Mouse (Mus musculus) left cerebral cortex, postnatal 25 days (tissue): Measurements from ENCODE around the gene Cort. TPM values are rescaled to one million over a fixed set of nuclear protein-coding genes. Genes with fewer than 3 reads are reported as not detected.
"Not testable (repeated sequence)": the region's sequence is repeated elsewhere in the genome, so short reads cannot be mapped to it uniquely, and the experiment has no call there.

Source experiments
- DNase-seq, 2 experiments: peaks; one replicate each; pipeline ENCODE4 v3.0.0; 2022; ENCODE audit warnings: low spot score in 2 of 2, mixed read lengths in 1 of 2
- intact Hi-C: fragments of 180-260 bp; cut with DNase I; formaldehyde crosslinking; loops from one replicate; pipeline ENCODE4 v1.15.1; 2025
- total RNA-seq, 2 experiments: library from RNA; stranded (reverse); gene quantifications; 2 replicates each; pipeline ENCODE4 v1.2.3; 2021

Gene Cort
- total RNA-seq, 2 experiments from 2014 or later = 13.7 to 14.1 TPM

DNA sequence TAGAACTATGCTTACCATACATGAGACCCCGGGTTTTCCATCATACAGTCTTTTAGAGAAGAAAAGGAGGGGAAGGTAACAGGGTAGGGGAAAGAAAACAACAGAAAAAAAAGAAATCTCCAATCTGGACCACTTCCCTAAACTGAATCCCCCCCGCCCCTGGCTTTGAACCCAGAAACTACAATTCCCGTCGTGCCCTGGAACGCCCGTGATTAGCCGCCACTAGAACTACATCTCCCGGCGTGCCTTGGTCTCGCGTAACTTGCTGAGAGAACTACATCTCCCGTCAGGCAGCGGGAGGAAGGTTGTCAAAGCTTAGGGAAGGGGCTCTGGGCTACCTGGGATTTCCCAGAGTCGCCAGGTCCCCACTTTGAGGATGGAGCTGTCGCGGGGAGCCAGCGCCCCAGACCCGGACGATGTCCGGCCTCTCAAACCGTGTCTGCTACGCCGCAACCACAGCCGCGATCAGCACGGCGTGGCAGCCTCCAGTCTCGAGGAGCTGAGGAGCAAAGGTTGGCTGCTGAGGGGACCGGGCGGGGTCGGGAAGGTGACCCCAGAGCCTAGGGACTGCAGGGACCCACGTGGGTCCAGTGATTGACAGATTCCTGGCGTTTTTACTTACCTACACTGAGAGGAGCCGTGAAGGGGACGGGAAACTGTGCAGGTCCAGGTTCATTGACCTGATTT lies 22.5 kb downstream of the Cort start, which contains the start of gene Dffa:
Gene Dffa (plus strand): TSS at position 272 of the 687 bp plus-strand sequence.
- DNase-seq = peak; percentile 90 to 95
- intact Hi-C loops = no loop called here

DNA sequence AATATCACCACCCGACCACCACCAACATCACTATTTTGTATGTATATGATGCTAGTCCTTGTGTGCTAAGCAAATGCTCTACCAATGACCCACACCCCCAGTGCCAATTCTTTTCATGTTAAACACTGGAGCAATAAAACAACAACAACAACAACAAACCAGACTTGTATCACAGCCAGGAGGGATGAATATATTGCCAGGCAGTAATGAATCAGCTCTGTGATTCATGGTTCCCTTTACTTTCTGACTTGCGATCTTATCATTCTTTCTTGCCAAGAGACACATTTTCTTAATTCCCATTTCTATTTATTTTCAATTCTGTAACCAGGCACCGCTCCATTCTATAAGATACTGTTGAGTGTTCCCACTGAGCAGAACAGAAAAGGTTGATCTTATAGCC lies 25.1 kb downstream of the Cort start:
- intact Hi-C loops = no loop called here
- no peak for DNase-seq

DNA sequence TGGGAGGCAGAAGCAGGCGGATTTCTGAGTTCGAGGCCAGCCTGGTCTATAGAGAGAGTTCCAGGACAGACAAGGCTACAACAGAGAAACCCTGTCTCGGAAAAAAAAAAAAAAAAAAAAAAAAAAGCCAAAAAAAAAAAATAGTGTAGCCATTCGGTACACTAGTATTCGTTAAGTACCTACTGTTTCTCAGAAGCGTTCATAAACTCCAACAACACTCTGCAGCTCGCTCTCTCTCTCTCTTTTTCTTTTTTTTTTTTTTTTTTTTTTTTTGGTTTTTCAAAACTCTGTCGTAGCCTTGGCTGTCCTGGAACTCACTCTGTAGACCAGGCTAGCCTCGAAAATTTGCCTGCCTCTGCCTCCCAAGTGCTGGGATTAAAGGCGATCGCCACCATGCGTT lies 26.1 kb downstream of the Cort start:
- DNase-seq, intact Hi-C loops: not testable (repeated sequence)

DNA sequence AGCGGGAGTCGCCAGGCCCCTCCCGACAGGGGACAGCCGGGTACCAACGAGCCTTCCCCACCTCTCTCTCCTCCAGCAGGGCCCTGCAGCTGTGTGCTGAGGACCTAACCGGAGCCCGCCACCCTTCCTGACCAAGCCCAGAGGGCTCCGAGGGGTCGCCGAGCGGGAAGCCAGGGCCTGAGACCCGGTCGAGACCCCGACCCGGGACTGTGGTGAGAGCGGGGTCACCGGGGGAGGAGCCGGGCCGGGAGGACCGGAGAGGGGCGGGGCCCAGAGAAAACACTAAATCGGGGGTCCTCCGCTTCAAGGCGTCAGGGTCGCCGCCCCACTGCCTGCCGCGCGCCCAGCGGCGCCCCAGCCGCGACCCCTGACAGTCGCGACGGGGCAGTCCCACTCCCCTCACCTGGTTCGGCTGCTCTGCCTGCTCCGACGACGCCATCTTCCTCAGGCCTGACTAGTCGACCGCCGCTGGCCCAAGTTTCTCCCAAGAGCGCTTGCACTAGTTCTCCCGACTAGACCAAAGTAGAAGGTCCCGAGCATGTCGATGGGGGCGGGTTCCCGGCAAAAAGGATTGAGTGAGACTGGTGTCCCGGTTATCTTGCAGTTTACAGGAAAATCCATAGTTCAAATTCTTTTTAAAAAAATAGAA lies 27.1 kb downstream of the Cort start, which contains the start of gene Pex14:
Gene Pex14 (minus strand): TSS at position 508 of the 649 bp plus-strand sequence.
- intact Hi-C loops = no loop called here

DNA sequence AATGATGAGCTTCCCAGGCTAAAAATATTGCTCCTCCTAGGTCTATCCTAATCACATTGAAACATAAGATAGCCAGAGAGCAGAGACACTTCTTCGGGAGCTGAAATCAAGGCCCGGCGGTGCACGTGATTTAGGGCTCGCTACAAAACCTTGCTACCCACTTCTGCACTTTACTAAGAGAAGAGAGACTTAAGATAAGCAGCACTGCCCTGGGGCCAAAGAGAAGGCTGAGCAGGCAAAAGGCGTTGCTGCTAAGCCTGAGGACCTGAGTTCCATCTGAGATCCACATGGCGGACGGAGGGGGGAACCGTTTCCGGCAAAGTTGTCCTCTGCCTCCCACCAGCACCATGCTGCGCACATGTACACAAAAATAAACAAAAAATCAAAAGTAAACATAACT lies 28.0 kb downstream of the Cort start:
- DNase-seq = no peak

More for the DNA sequence above, 27.1 kb downstream of the Cort start, which contains the start of gene Pex14:
- DNase-seq = peak; percentile 91 to 94

DNA sequence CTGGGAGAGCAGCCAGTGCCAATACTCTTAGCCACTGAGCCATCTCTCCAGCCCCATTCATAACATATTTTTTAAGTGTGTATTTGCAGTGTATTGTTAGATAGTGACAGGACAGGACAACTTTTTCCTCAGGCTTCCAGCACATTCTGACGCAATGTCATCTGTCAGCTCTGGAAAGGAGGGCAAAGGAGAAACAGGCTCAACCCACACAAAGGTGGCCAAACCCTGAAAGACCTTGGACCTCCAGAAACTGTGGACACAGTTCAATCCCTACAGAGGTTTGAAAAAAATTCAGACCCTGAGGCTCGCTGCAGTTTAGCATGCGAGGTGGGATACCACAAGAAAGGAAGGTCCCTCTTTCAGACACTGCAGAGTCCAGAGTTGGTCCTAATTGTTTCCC lies 28.6 kb downstream of the Cort start:
- intact Hi-C loops = no loop called here
- no peak for DNase-seq

More for the DNA sequence above, 28.0 kb downstream of the Cort start:
- intact Hi-C loops = no loop called here

DNA sequence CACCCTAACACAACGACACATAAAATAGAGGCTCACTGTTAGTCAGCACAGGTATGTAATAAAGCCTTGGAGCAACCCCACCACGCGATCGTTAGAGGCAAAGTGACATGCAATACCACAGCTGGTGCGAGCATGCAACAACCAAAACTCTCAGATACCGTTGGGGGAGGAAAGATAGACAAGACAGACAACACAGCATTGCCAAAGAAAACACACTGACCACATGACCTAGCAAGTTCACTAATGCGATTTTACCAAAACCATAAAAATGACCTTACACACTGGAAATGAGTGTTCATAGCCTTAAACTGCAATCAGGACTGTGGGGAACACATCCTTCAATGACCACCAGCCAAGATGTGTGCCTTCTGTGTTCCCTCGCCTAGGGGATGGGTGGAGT lies 35.2 kb downstream of the Cort start:
- intact Hi-C loops = no loop called here

DNA sequence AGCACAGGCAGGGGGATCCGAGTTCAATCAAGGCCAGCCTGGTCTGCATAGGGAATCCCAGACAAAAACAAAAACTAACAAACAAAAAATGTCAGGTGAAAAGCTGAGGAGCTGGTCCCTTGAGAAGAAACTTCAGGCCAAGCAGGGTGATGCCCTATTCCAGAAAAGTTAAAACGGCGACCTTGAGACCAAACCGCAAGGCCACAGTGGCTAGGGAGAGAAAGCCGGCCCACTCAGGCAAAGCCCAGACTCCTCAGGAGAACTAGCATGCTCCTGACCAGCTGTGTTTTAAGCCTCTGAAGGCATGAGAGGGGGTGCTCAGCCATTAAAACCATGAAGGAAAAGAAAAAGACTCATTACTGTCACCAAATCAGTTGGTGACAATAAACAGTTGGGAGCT lies 41.2 kb downstream of the Cort start:
- intact Hi-C loops = no loop called here
- no peak for DNase-seq

More for the DNA sequence above, 35.2 kb downstream of the Cort start:
- no peak for DNase-seq

DNA sequence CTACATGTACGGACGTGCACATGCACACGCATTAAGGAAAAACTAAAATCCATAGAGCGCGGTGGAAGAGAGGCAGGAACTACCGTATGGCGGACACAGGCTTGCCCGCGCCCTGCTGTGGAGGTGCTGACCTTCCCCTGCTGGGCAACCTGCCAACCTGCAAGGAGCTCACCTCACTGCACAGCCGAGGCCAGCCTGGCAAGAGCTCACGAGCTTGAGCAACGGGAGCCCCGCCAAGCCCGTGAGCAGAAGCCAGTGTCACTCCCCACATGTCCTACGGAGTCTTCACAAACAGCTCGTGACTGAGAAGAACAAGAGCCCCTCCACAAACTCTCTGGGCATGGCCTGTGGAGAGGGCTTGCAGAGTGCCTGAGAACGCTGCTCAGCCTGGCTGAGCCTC lies 45.0 kb downstream of the Cort start:
- DNase-seq = no peak
- intact Hi-C loops = no loop called here

DNA sequence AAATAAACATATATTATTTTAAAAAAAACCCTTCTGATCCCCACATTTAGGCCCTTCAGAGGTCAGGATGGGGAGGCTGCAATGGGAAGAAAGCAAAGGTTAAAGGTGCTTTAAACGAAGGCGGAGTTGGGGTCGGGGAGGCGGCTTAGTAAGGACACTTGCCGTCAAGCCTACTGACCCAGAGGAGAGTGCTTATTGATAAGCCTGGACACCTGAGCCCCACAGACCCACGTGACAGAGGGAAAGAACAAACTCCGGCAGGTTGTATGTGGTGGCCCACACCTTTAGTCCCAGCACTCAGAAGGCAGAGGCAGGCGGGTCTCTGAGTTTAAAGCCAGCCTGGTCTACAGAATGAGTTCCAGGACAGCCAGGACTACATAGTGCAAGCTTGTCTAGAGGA lies 46.5 kb downstream of the Cort start:
- no peak for DNase-seq
- intact Hi-C loops = no loop called here

DNA sequence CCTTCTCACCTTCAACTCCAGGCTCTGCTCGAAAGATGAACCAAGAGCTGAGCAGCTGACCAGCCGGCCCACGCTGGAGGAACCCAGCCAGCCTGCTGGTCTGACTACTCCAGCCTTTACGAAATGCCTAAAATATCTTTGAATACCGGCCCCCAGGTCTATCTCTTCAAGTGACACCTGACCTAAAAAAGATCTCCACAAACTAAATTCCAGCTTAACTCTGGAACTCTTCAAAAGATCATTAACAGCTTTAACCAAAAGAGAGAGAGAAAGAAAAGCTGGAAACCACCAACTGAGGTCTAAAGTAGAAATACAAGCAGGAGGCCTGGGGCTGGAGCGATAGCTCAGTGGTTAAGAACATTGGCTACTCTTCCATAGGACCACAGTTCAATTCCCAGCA lies 46.9 kb downstream of the Cort start:
- intact Hi-C loops = loop anchor here (5.0 kb wide), 1 partner anchor 267 kb away; no protein-coding TSS in a partner anchor
- no peak for DNase-seq

DNA sequence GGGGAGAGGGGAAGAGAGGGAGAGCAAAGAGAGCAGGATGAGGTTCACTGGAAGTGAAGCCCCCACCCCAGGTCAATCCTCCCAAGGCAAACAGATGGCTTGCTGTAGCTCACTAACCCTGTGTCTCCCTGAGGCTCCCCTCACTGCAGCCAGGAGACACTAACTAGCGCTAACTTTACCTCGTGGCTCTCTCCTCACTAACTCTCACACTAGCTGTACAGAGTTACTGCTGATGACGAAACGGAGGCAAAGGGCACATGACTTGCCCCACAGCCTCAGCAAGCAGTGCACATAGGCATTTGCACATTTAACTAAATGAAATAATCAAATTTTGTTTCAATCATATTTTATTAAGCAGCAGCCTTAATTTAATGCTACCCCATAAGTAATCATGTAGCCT lies 48.3 kb downstream of the Cort start:
- intact Hi-C loops = loop anchor here (5.0 kb wide), 1 partner anchor 266 kb away; no protein-coding TSS in a partner anchor

DNA sequence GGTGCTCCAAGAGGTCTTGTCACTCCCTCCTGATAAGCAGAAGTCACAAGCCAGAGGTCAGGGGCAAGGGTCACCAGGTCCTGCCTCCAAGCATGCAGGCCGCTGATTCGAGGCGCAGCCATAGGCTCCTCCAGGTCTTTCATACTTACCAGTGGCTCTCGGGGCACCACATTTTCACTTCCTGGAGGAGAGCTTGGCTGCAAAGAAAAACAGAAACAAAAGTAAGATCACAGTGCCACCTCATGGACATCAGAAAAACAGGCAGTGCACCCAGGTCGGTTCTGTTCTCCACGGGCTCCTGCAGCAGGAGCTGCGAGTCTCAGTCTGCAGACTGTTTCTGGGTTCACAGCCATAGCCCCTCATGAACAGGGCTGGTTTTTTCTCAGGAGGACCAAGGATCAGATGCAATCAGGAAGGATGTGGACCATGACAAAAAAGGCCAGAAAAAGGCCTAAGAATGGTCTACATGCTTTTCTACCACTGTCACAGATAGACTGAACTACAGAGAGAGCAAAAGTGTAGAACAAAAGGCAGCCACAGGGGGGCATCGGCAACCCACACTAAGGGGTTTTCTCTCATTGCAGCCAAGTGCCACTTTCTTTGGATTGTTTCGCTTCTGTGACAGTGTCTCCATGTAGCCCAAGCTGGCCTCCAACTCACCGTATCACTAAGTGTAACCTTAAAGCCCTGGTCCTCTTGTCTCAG lies 50.5 kb downstream of the Cort start:
- DNase-seq = peak; percentile 74 to 85
- intact Hi-C loops = loop anchor here (1.0 to 5.0 kb wide), 3 partner anchors 264 to 395 kb away; no protein-coding TSS in a partner anchor

More for the DNA sequence above, 48.3 kb downstream of the Cort start:
- no peak for DNase-seq

DNA sequence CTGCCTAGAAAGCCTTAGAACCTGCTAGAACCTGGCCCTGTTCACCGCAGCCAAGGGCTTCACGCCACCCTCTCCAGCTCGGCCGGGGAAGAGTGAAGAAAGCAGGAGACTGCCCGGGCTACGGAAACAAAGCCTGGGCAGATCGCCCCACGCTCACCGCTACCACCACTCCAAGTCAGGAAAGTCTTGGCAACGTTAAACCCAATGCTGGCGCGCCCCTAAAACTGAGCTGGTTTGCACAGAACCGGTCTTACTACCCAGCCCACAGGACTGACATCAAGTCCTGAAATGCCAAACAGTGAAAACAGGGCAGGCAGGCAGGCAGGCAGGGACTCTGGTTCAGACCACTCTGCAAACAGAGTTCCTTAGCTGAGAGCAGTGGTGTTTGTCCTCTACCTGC lies 51.5 kb downstream of the Cort start:
- intact Hi-C loops = loop anchor here (5.0 kb wide), 1 partner anchor 263 kb away; no protein-coding TSS in a partner anchor
- no peak for DNase-seq

Other genes starting within 250 kb of the Cort start
- 10 to 100 TPM; 45.5 to 47.0 TPM for gene Pex14, start 26.9 kb downstream of the Cort start, total RNA-seq
- 10 to 100 TPM; 54.9 to 58.6 TPM for gene Dffa, start 22.6 kb downstream of the Cort start, total RNA-seq
- gene Cenps, start 10.9 kb upstream of the Cort start, total RNA-seq = 10 to 100 TPM; 23.3 to 24.3 TPM
- 10 to 100 TPM; 33.1 to 33.5 TPM for gene Pgd, start 40.0 kb upstream of the Cort start, total RNA-seq
- 100 to 1,000 TPM; 432 to 448 TPM for gene Kif1b, start 180.9 kb upstream of the Cort start, total RNA-seq